Mouse (Mus musculus): Measurements from ENCODE around the gene Pla2g6.

Pla2g6 gene

DNA sequence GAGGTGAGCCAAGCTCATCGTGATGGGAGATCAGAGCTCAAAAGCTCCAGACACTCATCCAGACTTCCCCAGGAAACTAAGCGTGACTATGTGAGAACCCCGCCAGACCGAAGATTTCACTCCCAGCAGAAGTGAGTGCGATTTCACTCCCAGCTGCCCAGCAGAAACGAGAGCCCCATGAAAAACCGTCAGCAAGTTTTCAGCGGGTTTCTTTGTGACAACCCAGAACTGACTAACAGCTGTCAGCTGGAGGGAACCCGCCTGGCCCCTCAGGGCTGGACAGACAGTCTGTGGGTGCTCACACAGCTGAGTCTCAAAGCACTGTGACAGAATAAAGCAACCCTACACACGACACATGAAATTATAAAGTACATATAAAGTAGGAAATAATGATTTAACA lies 50.5 kb downstream of the Pla2g6 start:
- in situ Hi-C loops (cut with MboI, MseI): no loop called here

DNA sequence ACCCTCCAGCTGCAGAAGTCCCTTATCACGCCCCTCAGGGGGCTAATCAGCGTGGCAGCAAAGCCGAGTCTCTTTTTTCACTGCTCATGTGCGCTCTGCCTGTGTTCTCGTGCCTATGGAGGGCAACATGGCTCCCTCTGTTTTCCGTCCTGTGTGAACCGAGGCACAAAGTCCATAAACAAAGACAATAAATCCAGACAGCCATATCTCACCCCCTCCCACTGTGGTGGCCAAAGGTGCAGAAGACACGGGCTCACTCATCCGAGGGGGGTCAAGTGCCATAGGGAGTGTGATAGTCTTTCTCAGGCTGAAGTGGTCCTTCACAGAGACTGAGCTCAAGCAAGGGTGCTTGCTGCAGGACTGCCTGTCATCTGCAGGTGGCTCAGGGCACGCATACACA lies 55.2 kb downstream of the Pla2g6 start:
- in situ Hi-C loops (cut with MboI, MseI): no loop called here

DNA sequence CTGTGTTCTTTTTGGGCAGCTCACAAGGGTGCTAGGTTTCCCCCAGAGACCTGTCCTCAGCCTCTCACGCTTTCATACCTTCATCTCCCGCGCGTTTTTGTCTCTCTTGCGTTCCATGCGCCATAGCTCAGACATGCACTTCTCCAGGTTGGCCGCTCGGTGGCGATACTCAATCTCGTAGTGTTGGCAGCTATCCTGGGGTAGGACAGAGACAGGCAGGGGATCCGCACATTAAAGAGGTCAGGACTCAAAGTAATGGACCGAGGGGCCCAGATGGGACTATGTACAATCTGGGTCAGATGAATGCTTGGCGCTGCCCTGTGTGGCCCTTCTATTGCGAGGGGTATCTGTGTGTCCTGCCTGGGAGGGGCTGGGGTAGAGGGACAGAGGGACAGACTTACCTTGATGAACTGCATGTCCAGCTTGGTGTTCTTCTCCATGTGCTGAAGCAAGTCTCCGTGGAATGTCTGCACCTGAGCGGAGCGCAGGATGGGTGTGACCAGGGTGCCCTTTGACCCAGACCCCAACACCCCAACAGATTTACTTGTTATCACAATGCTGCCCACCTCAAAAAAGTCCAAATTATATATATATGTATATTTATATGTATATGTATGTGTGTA lies 57.0 kb downstream of the Pla2g6 start:
- in situ Hi-C loops (cut with MboI, MseI): no loop called here

DNA sequence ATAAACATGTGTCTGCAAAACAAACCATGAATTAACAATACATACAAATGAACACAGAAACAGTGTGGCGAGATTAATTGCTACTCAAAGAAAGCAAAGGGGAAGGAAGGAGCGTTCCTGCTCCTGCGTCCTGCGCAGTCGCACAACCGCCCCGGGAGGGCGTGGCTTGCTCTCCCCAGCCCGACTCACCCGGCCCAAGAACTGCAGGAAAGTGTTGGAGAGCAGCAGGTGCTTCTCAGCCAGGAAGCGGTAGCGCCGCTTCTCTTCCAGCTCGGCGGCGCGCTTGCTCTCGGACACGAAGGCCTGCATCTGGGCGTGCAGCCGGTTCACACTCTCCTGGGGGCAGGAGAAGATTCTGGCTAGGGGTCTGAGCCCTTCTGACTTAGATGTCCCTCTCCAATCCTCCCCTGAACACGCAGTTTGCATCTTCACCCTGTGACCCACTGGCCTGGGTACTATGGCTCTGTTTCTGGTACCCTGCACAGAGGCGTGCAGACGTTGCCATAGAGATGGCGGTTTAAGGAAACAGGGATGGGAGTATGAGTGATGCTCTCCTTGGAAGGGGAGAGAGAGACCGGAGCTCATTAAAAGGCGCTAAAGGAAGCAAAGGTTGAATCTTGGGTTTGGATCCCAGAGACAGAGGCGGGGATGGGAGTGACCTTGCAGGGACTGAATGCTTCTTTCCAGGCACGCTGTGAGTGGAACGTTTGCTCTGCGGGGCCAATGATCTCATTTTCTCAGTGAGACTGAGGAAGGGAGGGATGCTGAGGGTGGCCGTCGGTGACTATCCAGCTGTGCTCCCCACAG lies 57.7 kb downstream of the Pla2g6 start:
- in situ Hi-C loops (cut with MboI, MseI): no loop called here

DNA sequence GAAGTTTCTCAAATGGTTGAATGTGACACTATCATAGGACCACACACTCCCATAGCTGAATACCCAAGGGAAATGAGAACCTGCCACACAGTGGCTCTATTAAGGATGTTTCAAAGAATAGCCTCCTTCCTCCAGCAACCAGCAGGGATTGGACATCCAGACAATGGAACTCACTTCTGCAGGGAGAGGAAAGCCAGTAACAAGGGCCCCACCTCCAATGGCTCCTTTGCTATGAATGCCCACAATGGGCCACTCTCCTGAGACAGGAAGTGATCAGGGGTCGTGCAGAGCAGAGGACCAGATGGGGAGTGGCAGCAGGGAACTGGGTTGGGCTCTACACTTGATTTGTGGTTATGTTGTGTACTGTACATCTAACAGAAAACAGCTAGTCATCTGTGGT lies 59.7 kb downstream of the Pla2g6 start:
- in situ Hi-C loops (cut with MboI, MseI): no loop called here

DNA sequence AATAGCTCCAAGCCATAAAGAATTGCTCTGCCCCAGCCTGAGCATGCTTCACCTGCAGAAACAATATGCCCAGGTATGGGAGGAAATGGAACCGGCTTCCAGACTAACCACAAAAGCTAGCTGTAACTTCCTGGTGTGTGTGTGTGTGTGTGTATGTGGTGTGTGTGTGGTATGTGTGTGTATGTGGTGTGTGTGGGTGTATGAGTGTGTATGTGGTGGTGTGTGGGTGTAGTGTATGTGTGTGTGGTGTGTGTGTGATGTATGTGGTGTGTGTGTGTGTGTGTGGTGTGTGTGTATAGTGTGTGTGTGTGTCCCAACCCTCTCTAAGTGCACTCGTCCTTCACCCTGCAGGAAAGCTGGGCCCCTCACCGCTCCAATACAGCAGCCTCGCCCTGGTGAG lies 62.8 kb downstream of the Pla2g6 start:
- in situ Hi-C loops (cut with MboI, MseI): no loop called here

DNA sequence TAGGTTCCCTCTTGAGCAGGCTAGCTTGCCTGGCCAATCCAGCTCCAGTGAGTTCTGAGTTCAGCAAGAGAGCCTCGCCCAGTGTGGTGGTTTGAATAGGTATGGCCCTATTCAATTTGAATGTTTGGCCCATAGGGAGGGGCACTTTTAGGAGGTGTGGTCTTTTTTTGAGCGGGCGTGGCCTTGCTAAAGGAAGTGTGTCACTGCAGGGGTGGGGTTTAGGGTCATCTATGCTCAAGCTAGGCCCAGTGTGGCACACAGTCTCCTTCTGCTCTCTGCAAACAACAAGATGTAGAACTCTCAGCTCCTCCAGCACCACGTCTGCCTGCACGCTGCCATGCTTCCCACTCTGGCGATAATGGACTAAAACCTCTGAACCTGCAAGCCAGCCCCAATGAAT lies 64.5 kb downstream of the Pla2g6 start:
- in situ Hi-C loops (cut with MboI, MseI): no loop called here

DNA sequence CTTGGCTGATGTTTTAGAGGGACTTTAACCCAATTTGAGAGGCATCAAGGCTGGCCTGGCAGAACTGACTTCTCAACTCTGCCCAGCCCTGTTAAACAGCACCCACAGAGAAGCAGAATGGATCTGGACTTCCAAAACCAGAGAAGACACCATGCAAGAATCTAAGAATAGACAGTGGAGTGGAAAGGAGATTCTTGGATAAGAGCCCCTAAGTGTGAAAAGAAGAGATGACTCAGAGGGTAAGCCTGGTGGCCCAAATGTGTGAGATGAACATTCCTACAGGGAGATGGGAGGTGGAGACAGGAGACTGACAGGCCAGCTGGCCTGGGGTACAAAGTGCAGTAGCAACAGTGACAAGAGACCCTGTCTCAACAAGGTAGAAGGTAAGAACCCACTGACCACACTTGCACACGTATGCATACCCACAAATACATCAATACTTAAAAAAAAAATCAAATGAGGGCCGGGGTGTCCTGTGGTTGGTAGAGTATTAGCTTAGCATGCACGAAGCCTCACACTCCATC lies 65.3 kb downstream of the Pla2g6 start:
- in situ Hi-C loops (cut with MboI, MseI): no loop called here

DNA sequence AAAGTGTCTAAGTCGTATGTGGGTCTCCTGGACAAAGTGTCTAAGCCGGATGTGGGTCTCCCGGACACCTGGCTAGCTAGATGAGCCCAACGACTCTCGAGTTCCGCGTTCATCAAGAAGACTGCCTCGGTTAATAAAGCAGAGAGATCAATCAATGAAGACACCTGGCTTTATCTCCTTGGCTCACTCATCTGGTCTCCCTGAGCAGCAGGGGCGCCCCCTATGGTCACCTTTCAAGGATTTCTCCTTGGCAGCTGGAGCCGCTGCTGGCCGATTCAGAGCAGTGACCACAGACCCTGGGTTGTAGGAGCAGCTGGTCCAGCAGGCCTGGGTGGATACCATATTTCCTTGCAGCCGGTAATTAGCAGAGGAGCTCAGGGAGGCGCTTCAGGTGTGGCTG lies 65.8 kb downstream of the Pla2g6 start:
- in situ Hi-C loops (cut with MboI, MseI): no loop called here

DNA sequence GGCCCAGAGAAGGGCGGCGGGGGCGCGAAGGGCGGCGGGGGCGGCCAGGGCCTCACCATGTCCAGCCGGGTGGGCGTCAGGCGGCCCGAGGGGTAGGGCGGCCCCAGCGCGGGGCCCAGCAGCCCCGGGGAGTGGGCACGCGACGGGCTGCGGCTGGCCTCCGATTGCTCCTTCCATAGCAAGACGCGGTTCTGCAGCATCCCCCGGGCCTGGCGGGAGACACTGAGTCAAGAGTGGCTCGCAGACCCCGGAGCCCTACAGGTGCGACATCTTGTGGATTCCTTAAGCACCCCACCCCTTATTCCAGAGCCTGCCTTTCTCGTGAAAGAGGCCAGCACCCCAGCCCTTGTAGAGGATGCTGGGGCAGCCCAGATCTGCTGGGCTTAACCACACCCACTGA lies 66.4 kb downstream of the Pla2g6 start:
- in situ Hi-C loops (cut with MboI, MseI): no loop called here

DNA sequence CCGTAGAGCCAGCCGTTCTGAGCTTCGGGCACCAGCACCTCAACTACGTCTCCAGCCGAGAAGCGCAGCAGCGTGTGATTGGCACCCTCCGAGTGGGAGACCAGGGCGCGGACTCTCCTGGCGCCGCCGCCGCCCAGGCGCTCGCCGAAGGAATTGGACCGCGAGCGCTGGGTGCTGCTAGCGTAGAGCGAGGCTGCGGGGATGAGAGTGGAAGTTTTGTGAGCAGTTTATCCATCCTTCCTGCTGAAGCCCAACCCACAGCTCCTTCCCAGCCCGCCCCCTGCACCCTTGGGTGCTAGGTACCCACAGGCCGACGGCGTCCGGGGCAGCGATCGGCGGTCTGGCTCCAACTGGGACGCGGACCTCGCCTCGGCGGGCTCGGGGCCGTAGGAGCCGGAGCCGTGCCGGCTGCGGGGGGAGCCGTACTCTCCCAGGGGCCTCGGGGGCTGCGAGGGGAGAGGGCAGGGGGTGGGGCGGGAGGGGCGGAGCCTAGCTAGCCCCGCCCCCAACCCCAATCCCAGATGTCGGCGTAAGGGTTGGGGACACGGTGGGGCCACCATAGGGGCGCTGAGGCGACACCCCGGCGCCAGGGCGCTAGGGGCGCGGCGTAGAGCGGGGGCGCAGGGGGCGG lies 67.0 kb downstream of the Pla2g6 start:
- in situ Hi-C loops (cut with MboI, MseI): no loop called here

DNA sequence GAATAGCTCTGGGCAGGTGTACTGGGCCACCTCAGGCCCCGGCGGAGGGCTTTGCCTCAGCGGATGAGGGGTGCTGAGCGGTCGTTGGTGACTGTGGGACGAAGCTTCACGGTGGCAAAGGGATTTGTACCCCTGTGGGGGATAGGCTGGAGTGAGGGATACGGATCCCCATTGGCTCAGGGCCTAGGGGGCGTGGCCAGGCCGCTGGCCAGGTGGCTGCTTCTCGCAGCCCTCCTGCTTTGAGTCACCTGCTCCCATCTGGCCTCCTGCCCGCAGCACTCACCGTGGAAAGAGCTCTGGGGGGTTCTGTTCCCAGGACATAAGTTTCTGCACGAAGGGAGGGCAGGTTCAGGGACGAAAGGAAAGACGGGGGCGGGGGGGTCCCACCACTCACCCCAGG lies 69.7 kb downstream of the Pla2g6 start:
- in situ Hi-C loops (cut with MboI, MseI): no loop called here

DNA sequence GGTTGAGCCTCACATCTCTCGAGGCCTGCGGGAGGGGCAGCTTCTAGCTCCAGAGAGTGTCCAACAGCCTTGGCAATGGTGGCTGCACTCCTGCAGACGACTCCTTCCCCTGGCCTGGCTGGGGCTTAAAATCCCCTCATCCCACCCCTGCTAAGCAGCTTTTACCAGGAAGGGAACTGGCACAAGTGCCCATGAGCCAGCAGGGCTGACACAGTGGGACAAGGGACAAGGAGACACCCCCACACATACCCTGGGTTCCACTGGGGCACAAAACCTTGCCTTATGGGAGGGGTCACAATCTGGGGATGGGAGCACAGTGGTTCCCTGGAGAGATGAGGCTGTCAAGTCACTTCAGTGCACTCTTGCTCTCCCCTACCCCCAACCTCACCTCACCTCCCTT lies 73.5 kb downstream of the Pla2g6 start, which contains the start of gene Slc16a8:
TSS of gene Slc16a8 (minus strand) at position 101 of the 400 bp plus-strand sequence.
- in situ Hi-C loops (cut with MboI, MseI): no loop called here

DNA sequence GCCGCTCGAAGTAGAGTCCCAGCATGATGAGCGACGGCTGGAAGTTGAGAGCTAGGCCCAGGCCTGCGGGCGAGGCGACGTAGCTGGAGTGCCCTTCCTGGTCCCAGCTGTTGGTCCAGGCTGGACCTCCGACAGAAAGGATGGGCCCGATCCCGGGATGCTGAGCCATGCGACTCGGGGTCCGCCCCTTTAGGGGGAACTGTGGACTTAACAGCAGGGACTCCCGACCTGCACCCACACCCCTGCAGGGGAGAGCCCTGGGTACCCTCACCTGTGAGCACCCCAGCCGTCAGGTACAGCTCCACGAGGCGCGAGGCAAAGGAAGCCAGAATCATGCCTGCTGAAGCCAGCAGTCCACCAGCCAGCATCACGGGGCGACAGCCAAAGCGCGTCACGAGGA lies 75.6 kb downstream of the Pla2g6 start:
- in situ Hi-C loops (cut with MboI, MseI): no loop called here

DNA sequence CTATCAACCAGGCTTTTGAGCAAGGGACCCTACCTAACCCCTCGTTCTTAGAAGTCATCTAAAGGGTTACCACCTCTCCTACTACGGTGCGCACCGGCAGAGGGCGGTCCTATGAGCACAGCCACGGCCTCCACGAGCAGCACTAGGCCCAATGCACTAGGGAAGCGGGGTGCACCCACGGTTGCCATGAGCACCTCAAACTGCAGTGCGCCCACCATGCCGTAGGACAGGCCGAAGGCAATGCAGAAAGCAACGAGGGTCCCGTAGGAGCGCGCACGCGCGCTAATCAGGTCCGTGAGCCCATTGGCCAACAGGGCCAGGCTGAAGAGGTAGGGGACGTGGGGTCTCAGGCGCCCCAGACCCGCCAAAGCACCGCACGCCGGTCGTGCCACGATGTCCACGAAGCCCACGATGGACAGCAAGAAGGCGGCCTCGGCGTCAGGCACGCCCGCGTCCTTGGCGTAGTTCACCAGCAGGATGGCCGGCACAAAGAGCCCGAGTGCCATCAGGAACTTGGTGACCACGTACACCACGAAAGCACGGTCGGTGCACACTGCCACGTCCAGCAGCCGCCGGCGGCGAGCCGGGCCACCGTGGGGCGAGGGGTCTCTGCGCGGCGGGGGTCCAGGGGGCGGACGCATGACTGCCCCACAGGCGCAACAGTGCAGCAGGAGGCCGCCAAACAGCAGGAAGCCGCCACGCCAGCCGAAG lies 76.3 kb downstream of the Pla2g6 start:
- in situ Hi-C loops (cut with MboI, MseI): no loop called here

DNA sequence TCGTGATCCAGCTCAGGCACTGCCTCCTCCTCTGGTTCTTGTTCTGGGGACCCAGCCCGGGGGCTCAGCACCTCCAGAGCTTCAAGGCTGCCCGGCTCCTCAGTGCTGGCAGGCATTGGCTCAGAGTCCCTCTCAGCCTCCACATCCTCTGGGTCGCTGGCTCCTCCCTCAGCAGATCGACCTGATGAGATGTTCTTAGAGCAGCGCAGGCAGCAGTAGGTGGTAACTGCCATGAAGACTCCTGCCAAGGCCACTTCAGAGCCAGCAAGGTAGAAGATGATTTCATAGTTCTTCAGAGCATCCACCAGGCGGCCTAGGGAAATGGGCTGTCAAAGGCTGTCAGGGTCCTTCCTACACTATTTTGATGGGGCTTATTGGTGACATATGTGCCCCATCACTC lies 77.0 kb downstream of the Pla2g6 start:
- in situ Hi-C loops (cut with MboI, MseI): no loop called here

DNA sequence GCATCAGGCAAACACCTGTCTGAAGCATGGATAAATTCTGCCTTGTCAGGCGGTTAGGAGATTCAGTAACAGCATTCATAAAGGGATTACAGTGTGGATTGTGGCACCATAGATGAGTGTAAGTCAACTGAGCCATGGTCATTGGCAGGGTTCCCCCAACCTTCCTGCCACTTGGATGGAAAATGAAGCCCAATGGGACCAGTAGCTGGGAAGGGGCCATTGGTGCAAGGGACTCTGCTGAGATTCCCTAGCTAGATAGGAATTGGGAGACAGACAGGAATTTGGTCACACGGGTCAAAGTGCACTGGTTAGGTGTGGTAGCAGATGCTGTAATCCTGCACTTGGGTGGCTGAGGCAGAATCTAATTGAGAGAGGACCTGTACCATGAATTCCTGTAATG lies 78.0 kb downstream of the Pla2g6 start:
- in situ Hi-C loops (cut with MboI, MseI): no loop called here

DNA sequence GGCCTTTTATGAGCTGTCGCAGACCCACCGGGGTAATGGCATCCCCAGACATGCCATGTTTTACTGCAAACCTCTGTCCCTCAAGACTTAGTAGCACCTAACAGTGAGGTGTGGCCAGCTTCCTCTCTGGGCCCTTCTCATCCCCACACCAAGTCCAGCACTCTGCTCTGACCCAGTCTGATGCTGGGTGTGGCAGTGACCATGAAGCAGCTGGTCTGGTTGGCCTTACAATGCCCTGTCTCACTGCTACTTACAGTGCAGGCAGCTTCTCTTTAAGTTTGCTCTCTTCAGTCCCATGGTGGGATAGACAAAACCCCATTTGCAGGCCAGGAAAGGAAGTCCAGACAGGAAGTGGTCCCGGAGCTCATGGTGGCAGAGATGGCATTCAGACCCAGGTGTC lies 82.9 kb downstream of the Pla2g6 start:
- in situ Hi-C loops (cut with MboI, MseI): no loop called here

DNA sequence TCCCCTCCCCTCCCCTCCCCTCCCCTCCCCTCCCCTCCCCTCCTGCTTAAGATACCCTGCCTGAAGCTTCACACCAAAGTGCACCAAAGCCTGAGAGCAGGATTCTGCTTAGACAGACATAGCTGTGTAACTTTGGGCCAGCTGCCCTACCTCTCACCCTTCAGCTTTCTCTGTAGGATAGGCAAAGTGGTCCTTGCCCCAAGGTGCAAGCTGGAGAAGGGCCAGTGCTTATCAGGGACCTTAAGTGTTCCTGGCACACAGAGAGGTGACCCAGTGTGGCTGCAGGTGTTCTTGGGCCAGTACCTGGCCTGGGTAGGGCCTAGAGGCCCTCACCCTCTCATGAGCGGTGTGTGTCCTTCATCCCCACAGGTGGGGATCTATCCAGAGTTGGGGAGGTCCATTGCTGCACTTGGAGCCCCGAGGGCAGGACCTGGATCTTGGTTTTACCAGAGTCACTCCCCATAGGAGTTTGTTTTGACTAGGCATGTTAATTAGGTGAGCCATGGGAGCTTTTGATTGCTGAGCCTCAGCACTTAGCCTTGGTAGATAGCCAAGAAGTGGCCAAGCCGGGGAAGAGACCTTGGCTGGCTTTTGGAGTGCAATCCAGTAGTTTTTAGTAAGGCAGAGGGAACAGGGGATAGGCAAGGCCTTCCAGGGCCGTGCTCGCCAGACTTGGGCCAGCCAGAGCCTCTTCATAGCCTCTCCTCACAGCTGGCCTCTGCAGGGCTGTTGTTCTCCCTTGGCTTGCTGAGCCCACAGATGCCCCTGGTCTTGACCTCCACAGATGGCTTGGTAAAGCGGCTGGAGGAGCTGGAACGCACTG lies 83.9 kb downstream of the Pla2g6 start:
- in situ Hi-C loops (cut with MboI, MseI): no loop called here

DNA sequence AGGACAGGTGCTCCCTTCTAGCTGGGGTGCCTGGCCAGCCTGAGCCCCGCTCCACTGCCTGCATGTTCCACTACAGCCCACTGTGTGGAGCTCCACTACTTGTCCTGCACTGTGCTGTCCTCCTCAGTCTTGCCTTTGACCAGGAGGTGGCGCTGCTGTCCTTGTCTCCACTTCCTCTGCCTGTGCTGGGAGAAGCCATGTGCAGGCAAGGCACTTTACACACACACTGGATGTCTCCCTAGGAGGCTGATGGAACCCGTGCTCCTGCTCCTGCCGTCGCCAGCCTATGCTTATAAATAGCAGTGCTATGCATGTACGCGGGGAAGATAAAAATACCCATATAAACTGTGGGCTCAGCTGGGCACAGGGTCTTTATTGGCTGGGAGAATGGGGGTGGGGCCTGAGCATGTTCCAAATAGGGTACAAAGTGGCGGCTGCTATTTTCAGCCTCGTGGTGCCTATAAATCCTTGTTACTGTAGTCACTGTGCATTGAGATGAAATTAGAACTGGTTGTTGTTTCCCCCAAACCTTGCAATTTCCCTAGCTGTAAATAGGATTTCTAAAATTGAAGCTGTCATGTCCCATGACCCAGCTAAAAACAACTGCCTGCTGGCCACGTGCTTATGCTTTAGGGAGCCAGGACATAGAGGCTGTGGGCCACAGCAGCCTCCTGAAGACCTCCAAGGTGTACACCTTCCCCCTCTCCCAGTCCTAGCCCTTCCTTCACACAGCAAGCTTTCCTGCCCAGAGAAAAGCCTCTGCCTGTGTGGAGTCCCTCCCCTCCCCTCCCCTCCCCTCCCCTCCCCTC lies 84.8 kb downstream of the Pla2g6 start:
- in situ Hi-C loops (cut with MboI, MseI): no loop called here

Data from T-helper 1 cell (primary cell).